8 mouse cellular contexts compared by ENCODE assay signal in the genomic region with DNA sequence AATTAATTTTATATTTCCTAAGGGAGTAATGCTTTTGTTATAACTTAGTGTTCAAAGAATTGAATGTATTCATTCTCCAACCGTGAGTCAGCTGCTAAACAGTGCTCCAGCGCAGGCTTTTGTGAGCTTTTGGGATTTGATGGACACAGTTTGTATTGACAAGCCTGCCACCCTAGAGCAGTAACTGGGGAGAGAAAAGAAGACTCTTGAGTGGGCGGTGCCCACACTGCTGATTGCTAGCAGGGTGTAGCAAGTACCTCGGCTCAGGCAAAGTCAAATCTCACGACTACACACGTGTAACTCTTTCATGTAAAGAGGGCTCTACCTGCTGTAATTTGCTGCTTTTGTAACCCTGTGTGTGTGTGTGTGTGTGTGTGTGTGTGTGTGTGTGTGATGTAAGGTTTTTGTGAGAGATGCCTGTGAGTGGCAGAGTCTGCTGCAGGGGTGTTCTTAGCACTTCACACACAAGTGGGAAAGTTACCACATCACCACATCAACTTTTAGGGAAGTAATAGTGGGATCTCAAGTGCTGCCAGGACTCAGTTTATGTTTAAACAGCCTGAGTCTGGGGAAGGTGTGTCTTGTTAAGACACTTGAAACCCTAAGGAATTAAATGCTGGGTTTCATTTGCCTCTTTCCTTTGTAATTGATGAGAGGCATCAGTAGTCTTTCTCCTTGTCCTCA. TPM values are rescaled to one million over a fixed set of nuclear protein-coding genes. Genes with fewer than 3 reads are reported as not detected.
DNase-seq lines count a peak whose midpoint lies in the region; ATAC-seq and TF ChIP-seq lines count a peak whose summit lies in the region.

No protein-coding gene starts in this region.

- peak; percentile 18 for DNase-seq in thymus, postnatal 0 days (ENCODE audit: low spot score)
- DNase-seq in thymus, adult 2 months: no peak
- DNase-seq in cerebellum, adult 8-10 months: no peak
- DNase-seq in heart, postnatal 4 days: no peak
- no peak for DNase-seq in gastrocnemius, postnatal 25 days
- no peak for DNase-seq in adrenal gland, postnatal 4 days (ENCODE audit: low spot score in 2 of 2)

- no peaks in the 10 kb centered on the region for H3K27me3 ChIP-seq in thymus, adult 2 months (ENCODE audit: control insufficient read depth, insufficient read depth, low read length)
- H3K27me3 ChIP-seq in hindbrain, embryonic 13.5 days: no peaks in the 10 kb centered on the region
- H3K27me3 ChIP-seq in lung, embryonic 16.5 days (ENCODE audit: control insufficient read depth, insufficient read depth, low read depth, low read length): no peaks in the 10 kb centered on the region

- no peaks in the 10 kb centered on the region for H3K9me3 ChIP-seq in hindbrain, embryonic 13.5 days
- no peaks in the 10 kb centered on the region for H3K9me3 ChIP-seq in lung, embryonic 16.5 days (ENCODE audit: control insufficient read depth, low read length)

- H3K27ac ChIP-seq in thymus, adult 2 months (ENCODE audit: control insufficient read depth, insufficient read depth, low read length): no peak overlapping the region
- no peak overlapping the region for H3K27ac ChIP-seq in hindbrain, embryonic 13.5 days
- no peak overlapping the region for H3K27ac ChIP-seq in lung, embryonic 16.5 days (ENCODE audit: low read length)

- TF ChIP-seq CTCF in thymus, adult 2 months (IDR thresholded peaks at IDR 0.05; ENCODE audit: borderline replicate concordance, control insufficient read depth, extremely low read depth, insufficient read depth, low read length, poor library complexity): no peak

- TF ChIP-seq POLR2A in thymus, adult 2 months (IDR thresholded peaks at IDR 0.05; ENCODE audit: control insufficient read depth, extremely low read depth, insufficient read depth, low read length, poor library complexity): no peak

- peak overlapping the region; percentile 80 for H3K4me2 ChIP-seq in hindbrain, embryonic 13.5 days
- H3K4me2 ChIP-seq in lung, embryonic 16.5 days (ENCODE audit: low read depth, low read length): peak overlapping the region; percentile 4; the same call in 1 of the 2 replicates

- H3K4me3 ChIP-seq in thymus, adult 2 months (ENCODE audit: control insufficient read depth, insufficient read depth, low read length): no peak overlapping the region
- peak overlapping the region; percentile 19 for H3K4me3 ChIP-seq in hindbrain, embryonic 13.5 days
- no peak overlapping the region for H3K4me3 ChIP-seq in lung, embryonic 16.5 days (ENCODE audit: low read length)

- peak overlapping the region; percentile 61 for H3K9ac ChIP-seq in hindbrain, embryonic 13.5 days
- no peak overlapping the region for H3K9ac ChIP-seq in lung, embryonic 16.5 days (ENCODE audit: low read length)

- WGBS in thymus, adult 2 months: 80% methylated on average over 6 of the region's 6 CpGs
- WGBS in hindbrain, embryonic 13.5 days: 15% methylated on average over 6 of the region's 6 CpGs
- WGBS in lung, embryonic 16.5 days: 49% methylated on average over 6 of the region's 6 CpGs

- H3K4me1 ChIP-seq in thymus, adult 2 months (replicated peaks; ENCODE audit: control insufficient read depth, insufficient read depth, low read length): peaks cover 12% of the 10 kb centered on the region; the same call in 1 of the 2 replicates
- H3K4me1 ChIP-seq in hindbrain, embryonic 13.5 days (replicated peaks): peaks cover 51% of the 10 kb centered on the region
- peaks cover 30% of the 10 kb centered on the region for H3K4me1 ChIP-seq in lung, embryonic 16.5 days (replicated peaks; ENCODE audit: control insufficient read depth, insufficient read depth, low read length)

- no peak for ATAC-seq in hindbrain, embryonic 13.5 days (ENCODE audit: low FRiP score)
- ATAC-seq in lung, embryonic 16.5 days (ENCODE audit: low read depth): no peak

- no peaks in the 10 kb centered on the region for H3K36me3 ChIP-seq in thymus, adult 2 months (ENCODE audit: control insufficient read depth, insufficient read depth, low read length)
- H3K36me3 ChIP-seq in hindbrain, embryonic 13.5 days: no peaks in the 10 kb centered on the region
- no peaks in the 10 kb centered on the region for H3K36me3 ChIP-seq in lung, embryonic 16.5 days (ENCODE audit: control insufficient read depth, insufficient read depth, low read length)

RNA-seq across cellular contexts. Expression of a gene that starts 2.8 kb away (rescaled TPM):
- polyA plus RNA-seq in thymus, postnatal 0 days (2015; fragmentation: Nextera tagmentation; extraction: Ambion mirVana): 38.0 and 39.0 TPM in 2 replicates
- polyA plus RNA-seq in thymus, adult 2 months (2012; rRNA removed): 19.6 and 22.5 TPM in 2 replicates
- polyA plus RNA-seq in hindbrain, embryonic 13.5 days (2015; fragmentation: Nextera tagmentation; extraction: Ambion mirVana): 88.0 and 90.9 TPM in 2 replicates
- polyA plus RNA-seq in lung, embryonic 16.5 days (2015; fragmentation: Nextera tagmentation; extraction: Ambion mirVana): 65.1 and 69.4 TPM in 2 replicates
- total RNA-seq in heart, postnatal 4 days (2021): 10 to 100 TPM; 45.1 to 88.0 TPM
- total RNA-seq in gastrocnemius, postnatal 25 days (2021): 10 to 100 TPM; 70.9 to 77.3 TPM
- total RNA-seq in adrenal gland, postnatal 4 days (2021): 10 to 100 TPM; 43.2 to 49.5 TPM
